Mouse (Mus musculus): Measurements from ENCODE around the gene Vwa3b. TPM values are rescaled to one million over a fixed set of nuclear protein-coding genes. Genes with fewer than 3 reads are reported as not detected.

The Vwa3b gene
- polyA plus RNA-seq, 1 experiment from 2014 or later, result 0.39 TPM

GRCm38 (mm10) chr1:37116574-37116973 lies 90.2 kb downstream of the Vwa3b start:
- H3K9ac ChIP-seq (replicated peaks; ENCODE audit: low read depth, low read length), result no peak overlapping the region
- no peaks in the 10 kb centered on the region for H3K36me3 ChIP-seq (ENCODE audit: control insufficient read depth, insufficient read depth, low read length)
- no peak overlapping the region for H3K27ac ChIP-seq (ENCODE audit: low read depth, low read length)
- no peak overlapping the region for H3K4me3 ChIP-seq (ENCODE audit: low read depth, low read length)
- H3K4me1 ChIP-seq (ENCODE audit: control insufficient read depth, insufficient read depth, low read length), result no peaks in the 10 kb centered on the region
- ATAC-seq (ENCODE audit: low read depth), result no peak
- H3K4me2 ChIP-seq (ENCODE audit: low read depth, low read length), result no peak overlapping the region
- WGBS, result 83% methylated on average over 9 of the region's 9 CpGs
- no peaks in the 10 kb centered on the region for H3K9me3 ChIP-seq (ENCODE audit: control insufficient read depth, low read length)
- no peaks in the 10 kb centered on the region for H3K27me3 ChIP-seq (ENCODE audit: control insufficient read depth, insufficient read depth, low read length)

- no peak for ATAC-seq (ENCODE audit: low read depth)
- Histone ChIP-seq H3K4me1 (ENCODE audit: control insufficient read depth, insufficient read depth, low read length) (no peaks in the 10 kb centered on the region), H3K4me2 (ENCODE audit: low read depth, low read length) (no peak overlapping the region), H3K36me3 (ENCODE audit: control insufficient read depth, insufficient read depth, low read length) (no peaks in the 10 kb centered on the region), H3K9ac (replicated peaks; ENCODE audit: low read depth, low read length) (no peak overlapping the region), H3K27me3 (ENCODE audit: control insufficient read depth, insufficient read depth, low read length) (no peaks in the 10 kb centered on the region), H3K27ac (ENCODE audit: low read depth, low read length) (no peak overlapping the region), H3K9me3 (ENCODE audit: control insufficient read depth, low read length) (no peaks in the 10 kb centered on the region), H3K4me3 (ENCODE audit: low read depth, low read length) (no peak overlapping the region)
- WGBS, result 82% methylated on average over 5 of the region's 5 CpGs
These were observed 91.6 kb downstream of the Vwa3b start for GRCm38 (mm10) chr1:37117964-37118363.

GRCm38 (mm10) chr1:37122306-37122705 lies 95.9 kb downstream of the Vwa3b start:
- ATAC-seq (ENCODE audit: low read depth), result peak; percentile 82; the same call in 1 of the 2 replicates
- Histone ChIP-seq H3K4me1 (ENCODE audit: control insufficient read depth, insufficient read depth, low read length) (no peaks in the 10 kb centered on the region), H3K27me3 (ENCODE audit: control insufficient read depth, insufficient read depth, low read length) (no peaks in the 10 kb centered on the region), H3K36me3 (ENCODE audit: control insufficient read depth, insufficient read depth, low read length) (no peaks in the 10 kb centered on the region), H3K27ac (ENCODE audit: low read depth, low read length) (peak overlapping the region; percentile 66), H3K9ac (replicated peaks; ENCODE audit: low read depth, low read length) (no peak overlapping the region), H3K4me3 (ENCODE audit: low read depth, low read length) (no peak overlapping the region), H3K4me2 (ENCODE audit: low read depth, low read length) (no peak overlapping the region), H3K9me3 (ENCODE audit: control insufficient read depth, low read length) (no peaks in the 10 kb centered on the region)
- WGBS, result 26% methylated on average over 4 of the region's 4 CpGs

GRCm38 (mm10) chr1:37122798-37123197 lies 96.4 kb downstream of the Vwa3b start:
- Histone ChIP-seq H3K9ac (replicated peaks; ENCODE audit: low read depth, low read length) (no peak overlapping the region), H3K36me3 (ENCODE audit: control insufficient read depth, insufficient read depth, low read length) (no peaks in the 10 kb centered on the region), H3K27ac (ENCODE audit: low read depth, low read length) (no peak overlapping the region), H3K4me3 (ENCODE audit: low read depth, low read length) (no peak overlapping the region), H3K9me3 (ENCODE audit: control insufficient read depth, low read length) (no peaks in the 10 kb centered on the region), H3K4me1 (ENCODE audit: control insufficient read depth, insufficient read depth, low read length) (no peaks in the 10 kb centered on the region), H3K27me3 (ENCODE audit: control insufficient read depth, insufficient read depth, low read length) (no peaks in the 10 kb centered on the region), H3K4me2 (ENCODE audit: low read depth, low read length) (no peak overlapping the region)
- WGBS, result 37% methylated on average over 3 of the region's 3 CpGs
- no peak for ATAC-seq (ENCODE audit: low read depth)

GRCm38 (mm10) chr1:37124696-37125349 lies 98.4 kb downstream of the Vwa3b start:
- no peak overlapping the region for H3K4me3 ChIP-seq (ENCODE audit: low read depth, low read length)
- no peak for ATAC-seq (ENCODE audit: low read depth)

GRCm38 (mm10) chr1:37130012-37130570 lies 103.7 kb downstream of the Vwa3b start:
- no peak overlapping the region for H3K9ac ChIP-seq (replicated peaks; ENCODE audit: low read depth, low read length)
- 78% methylated on average over 8 of the region's 8 CpGs for WGBS

More at GRCm38 (mm10) chr1:37124696-37125349, 98.4 kb downstream of the Vwa3b start:
- no peaks in the 10 kb centered on the region for H3K27me3 ChIP-seq (ENCODE audit: control insufficient read depth, insufficient read depth, low read length)
- H3K9ac ChIP-seq (replicated peaks; ENCODE audit: low read depth, low read length), result no peak overlapping the region
- no peaks in the 10 kb centered on the region for H3K4me1 ChIP-seq (ENCODE audit: control insufficient read depth, insufficient read depth, low read length)
- H3K4me2 ChIP-seq (ENCODE audit: low read depth, low read length), result no peak overlapping the region
- H3K9me3 ChIP-seq (ENCODE audit: control insufficient read depth, low read length), result no peaks in the 10 kb centered on the region
- no peaks in the 10 kb centered on the region for H3K36me3 ChIP-seq (ENCODE audit: control insufficient read depth, insufficient read depth, low read length)
- WGBS, result 72% methylated on average over 12 of the region's 12 CpGs
- no peak overlapping the region for H3K27ac ChIP-seq (ENCODE audit: low read depth, low read length)

GRCm38 (mm10) chr1:37131146-37131545 lies 104.8 kb downstream of the Vwa3b start:
- H3K9ac ChIP-seq (replicated peaks; ENCODE audit: low read depth, low read length), result no peak overlapping the region
- H3K4me3 ChIP-seq (ENCODE audit: low read depth, low read length), result no peak overlapping the region
- no peak overlapping the region for H3K27ac ChIP-seq (ENCODE audit: low read depth, low read length)
- H3K4me2 ChIP-seq (ENCODE audit: low read depth, low read length), result no peak overlapping the region
- ATAC-seq (ENCODE audit: low read depth), result no peak
- no peaks in the 10 kb centered on the region for H3K27me3 ChIP-seq (ENCODE audit: control insufficient read depth, insufficient read depth, low read length)
- no peaks in the 10 kb centered on the region for H3K4me1 ChIP-seq (ENCODE audit: control insufficient read depth, insufficient read depth, low read length)
- H3K9me3 ChIP-seq (ENCODE audit: control insufficient read depth, low read length), result no peaks in the 10 kb centered on the region
- no peaks in the 10 kb centered on the region for H3K36me3 ChIP-seq (ENCODE audit: control insufficient read depth, insufficient read depth, low read length)

More at GRCm38 (mm10) chr1:37130012-37130570, 103.7 kb downstream of the Vwa3b start:
- H3K4me2 ChIP-seq (ENCODE audit: low read depth, low read length), result no peak overlapping the region
- H3K4me3 ChIP-seq (ENCODE audit: low read depth, low read length), result no peak overlapping the region
- no peak for ATAC-seq (ENCODE audit: low read depth)
- no peak overlapping the region for H3K27ac ChIP-seq (ENCODE audit: low read depth, low read length)
- no peaks in the 10 kb centered on the region for H3K27me3 ChIP-seq (ENCODE audit: control insufficient read depth, insufficient read depth, low read length)
- no peaks in the 10 kb centered on the region for H3K9me3 ChIP-seq (ENCODE audit: control insufficient read depth, low read length)
- no peaks in the 10 kb centered on the region for H3K36me3 ChIP-seq (ENCODE audit: control insufficient read depth, insufficient read depth, low read length)
- H3K4me1 ChIP-seq (ENCODE audit: control insufficient read depth, insufficient read depth, low read length), result no peaks in the 10 kb centered on the region

GRCm38 (mm10) chr1:37132433-37132832 lies 106.0 kb downstream of the Vwa3b start:
- Histone ChIP-seq H3K27ac (ENCODE audit: low read depth, low read length) (no peak overlapping the region), H3K9me3 (ENCODE audit: control insufficient read depth, low read length) (no peaks in the 10 kb centered on the region), H3K36me3 (ENCODE audit: control insufficient read depth, insufficient read depth, low read length) (no peaks in the 10 kb centered on the region), H3K4me2 (ENCODE audit: low read depth, low read length) (no peak overlapping the region), H3K4me3 (ENCODE audit: low read depth, low read length) (no peak overlapping the region), H3K4me1 (ENCODE audit: control insufficient read depth, insufficient read depth, low read length) (no peaks in the 10 kb centered on the region), H3K9ac (replicated peaks; ENCODE audit: low read depth, low read length) (no peak overlapping the region), H3K27me3 (ENCODE audit: control insufficient read depth, insufficient read depth, low read length) (no peaks in the 10 kb centered on the region)
- 66% methylated on average over 7 of the region's 7 CpGs for WGBS
- no peak for ATAC-seq (ENCODE audit: low read depth)

GRCm38 (mm10) chr1:37145966-37146365 lies 119.6 kb downstream of the Vwa3b start:
- ATAC-seq (ENCODE audit: low read depth), result no peak
- WGBS, result 69% methylated on average over 4 of the region's 4 CpGs
- no peak overlapping the region for H3K27ac ChIP-seq (ENCODE audit: low read depth, low read length)

More at GRCm38 (mm10) chr1:37145966-37146365, 119.6 kb downstream of the Vwa3b start:
- no peaks in the 10 kb centered on the region for H3K36me3 ChIP-seq (ENCODE audit: control insufficient read depth, insufficient read depth, low read length)
- no peaks in the 10 kb centered on the region for H3K4me1 ChIP-seq (ENCODE audit: control insufficient read depth, insufficient read depth, low read length)
- no peak overlapping the region for H3K4me2 ChIP-seq (ENCODE audit: low read depth, low read length)
- no peak overlapping the region for H3K9ac ChIP-seq (replicated peaks; ENCODE audit: low read depth, low read length)
- H3K27me3 ChIP-seq (ENCODE audit: control insufficient read depth, insufficient read depth, low read length), result no peaks in the 10 kb centered on the region
- H3K4me3 ChIP-seq (ENCODE audit: low read depth, low read length), result no peak overlapping the region
- H3K9me3 ChIP-seq (ENCODE audit: control insufficient read depth, low read length), result no peaks in the 10 kb centered on the region
